20 mouse cellular contexts compared by ENCODE assay signal in the genomic region with DNA sequence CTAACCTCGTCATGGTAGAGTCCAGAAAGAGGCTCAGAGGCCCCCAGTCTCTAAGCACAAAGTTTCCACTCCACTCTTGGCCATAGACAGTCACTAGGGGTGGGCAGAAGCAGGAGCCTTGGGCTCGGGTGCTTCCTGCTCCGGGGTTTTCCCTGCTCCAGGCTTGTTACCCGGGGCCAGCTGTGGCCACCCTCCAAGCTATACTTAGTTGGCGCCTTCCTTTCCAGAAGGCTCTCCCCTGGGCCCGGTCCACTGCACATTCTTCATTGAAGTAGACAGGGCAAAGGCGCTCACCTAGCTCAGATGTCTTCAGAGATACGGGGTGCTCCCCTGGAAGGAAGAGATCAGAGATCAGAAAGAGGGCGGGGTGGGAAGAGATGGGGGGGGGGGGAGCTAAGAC. TPM values are rescaled to one million over a fixed set of nuclear protein-coding genes. Genes with fewer than 3 reads are reported as not detected.
DNase-seq lines count a peak whose midpoint lies in the region; ATAC-seq and TF ChIP-seq lines count a peak whose summit lies in the region.
"Had no signal": no experiment of that assay in that cellular context is flagged by ENCODE, and none has a peak within 500 bp of the region (broad histone marks: within the 10 kb centered on the region; RNA-seq: fewer than 3 reads in every experiment).

No protein-coding gene starts in this region.

- intact Hi-C loops in gastrocnemius, adult 2 months (cut with DNase I), result no loop called here

- WGBS in lung, postnatal 0 days, result 55% methylated on average over 8 of the region's 9 CpGs

- no peaks in the 10 kb centered on the region for H3K36me3 ChIP-seq in lung, postnatal 0 days (ENCODE audit: insufficient read depth, low read length)
- H3K36me3 ChIP-seq: heart, embryonic 10.5 days; limb, embryonic 10.5 days; neural tube, embryonic 12.5 days had no signal

- H3K9me3 ChIP-seq in lung, postnatal 0 days (ENCODE audit: low read length), result no peaks in the 10 kb centered on the region
- H3K9me3 ChIP-seq: heart, embryonic 10.5 days; limb, embryonic 10.5 days; neural tube, embryonic 12.5 days had no signal

- no peaks in the 10 kb centered on the region for H3K27me3 ChIP-seq in lung, postnatal 0 days (replicated peaks; ENCODE audit: insufficient read depth, low read length)
- H3K27me3 ChIP-seq: neural tube, embryonic 12.5 days had no signal

- peak; percentile 71 for ATAC-seq in lung, postnatal 0 days
- ATAC-seq: forebrain, embryonic 14.5 days; hindbrain, embryonic 16.5 days had no signal

- no peak for TF ChIP-seq CTCF in gastrocnemius, adult 2 months (IDR thresholded peaks at IDR 0.05)
- TF ChIP-seq CTCF in lung, postnatal 0 days (IDR thresholded peaks at IDR 0.05), result no peak

- no peak overlapping the region for H3K27ac ChIP-seq in gastrocnemius, adult 2 months
- H3K27ac ChIP-seq in lung, postnatal 0 days (ENCODE audit: low read length), result peak overlapping the region; percentile 58; the same call in 1 of the 2 replicates
- H3K27ac ChIP-seq: heart, embryonic 10.5 days; limb, embryonic 10.5 days; liver, embryonic 14.5 days; neural tube, embryonic 12.5 days had no signal

- H3K4me2 ChIP-seq in lung, postnatal 0 days (replicated peaks; ENCODE audit: low read depth, low read length), result no peak overlapping the region
- H3K4me2 ChIP-seq: neural tube, embryonic 12.5 days had no signal

- TF ChIP-seq EP300 in lung, postnatal 0 days (IDR thresholded peaks at IDR 0.05), result no peak

- DNase-seq in gastrocnemius, adult 2 months, result peak; percentile 29
- no peak for DNase-seq in gastrocnemius, postnatal 10 days
- peak; percentile 39 for DNase-seq in adrenal gland, postnatal 14 days
- peak; percentile 56 for DNase-seq in kidney, adult 9 months
- peak; percentile 26 for DNase-seq in lung, postnatal 0 days (ENCODE audit: low spot score)
- no peak for DNase-seq in frontal cortex, postnatal 10 days (ENCODE audit: low spot score in 2 of 2)
- DNase-seq in urinary bladder, adult 2 months (ENCODE audit: low spot score), result no peak
- DNase-seq in cerebellum, postnatal 25 days, result no peak
- DNase-seq: B cell, adult 2 months; cerebellum, adult 2 months; gastrocnemius, postnatal 14 days; heart, postnatal 36 days had no signal

- no peak overlapping the region for H3K9ac ChIP-seq in lung, postnatal 0 days (replicated peaks; ENCODE audit: low read depth)
- H3K9ac ChIP-seq: liver, embryonic 14.5 days; neural tube, embryonic 12.5 days had no signal

- no peaks in the 10 kb centered on the region; the same call in 1 of the 2 replicates for H3K4me1 ChIP-seq in lung, postnatal 0 days (ENCODE audit: insufficient read depth, low read depth, low read length)
- H3K4me1 ChIP-seq: neural tube, embryonic 12.5 days had no signal

- H3K4me3 ChIP-seq in gastrocnemius, adult 2 months, result no peak overlapping the region
- no peak overlapping the region for H3K4me3 ChIP-seq in lung, postnatal 0 days (ENCODE audit: low read depth, low read length)
- H3K4me3 ChIP-seq: heart, embryonic 10.5 days; limb, embryonic 10.5 days; neural tube, embryonic 12.5 days had no signal

RNA-seq across cellular contexts. Expression of a gene that starts 7.5 kb away (rescaled TPM):
- total RNA-seq in gastrocnemius, adult 2 months (2021), result not detected
- total RNA-seq in gastrocnemius, postnatal 10 days (2021), result 10 to 100 TPM in 1 of 2 experiments, 1 to 10 TPM in 1; 1.1 to 10.1 TPM
- 2.6 and 7.3 TPM in 2 replicates for total RNA-seq in adrenal gland, postnatal 14 days (2021)
- 11.3 and 16.1 TPM in 2 replicates for polyA plus RNA-seq in lung, postnatal 0 days (2015; fragmentation: Nextera tagmentation; extraction: Ambion mirVana)
- polyA plus RNA-seq in urinary bladder, adult 2 months (2012; rRNA removed), result not detected in 2 replicates
- total RNA-seq: layer of hippocampus, adult 18-20 months had no signal
- polyA plus RNA-seq: limb, embryonic 10.5 days had no signal

RNA-seq across cellular contexts. Expression of a gene that starts 21.2 kb away (rescaled TPM):
- 1 to 10 TPM; 1.1 to 1.2 TPM for total RNA-seq in gastrocnemius, adult 2 months (2021)
- total RNA-seq in gastrocnemius, postnatal 10 days (2021), result under 1 TPM; 0.92 to 0.93 TPM
- total RNA-seq in adrenal gland, postnatal 14 days (2021), result 3.5 and 10.0 TPM in 2 replicates
- 1.7 and 3.0 TPM in 2 replicates for polyA plus RNA-seq in lung, postnatal 0 days (2015; fragmentation: Nextera tagmentation; extraction: Ambion mirVana)
- 0.83 and 0.96 TPM in 2 replicates for polyA plus RNA-seq in urinary bladder, adult 2 months (2012; rRNA removed)
- total RNA-seq: megakaryocyte-erythroid progenitor cell, adult 5-6 weeks had no signal
- polyA plus RNA-seq: forebrain, embryonic 14.5 days; hindbrain, embryonic 16.5 days; limb, embryonic 10.5 days; neural tube, embryonic 12.5 days had no signal

RNA-seq across cellular contexts. Expression of a gene that starts 45.8 kb away (rescaled TPM):
- 1 to 10 TPM; 3.1 to 4.0 TPM for total RNA-seq in gastrocnemius, adult 2 months (2021)
- total RNA-seq in gastrocnemius, postnatal 10 days (2021), result 1 to 10 TPM; 4.7 to 4.8 TPM
- total RNA-seq in adrenal gland, postnatal 14 days (2021), result 5.5 and 8.9 TPM in 2 replicates
- 43.5 and 49.0 TPM in 2 replicates for polyA plus RNA-seq in lung, postnatal 0 days (2015; fragmentation: Nextera tagmentation; extraction: Ambion mirVana)
- 7.4 and 8.9 TPM in 2 replicates for polyA plus RNA-seq in urinary bladder, adult 2 months (2012; rRNA removed)

Comparison
In these comparisons a context has a peak if more than half of its experiments do, and no peak if none do; other contexts are left out.
1. DNase-seq: peak in gastrocnemius, adult 2 months (single experiment), adrenal gland, postnatal 14 days (single experiment), kidney, adult 9 months (single experiment) and lung, postnatal 0 days (single experiment); none in gastrocnemius, postnatal 10 days (single experiment), frontal cortex, postnatal 10 days (0 of 2), urinary bladder, adult 2 months (single experiment) and cerebellum, postnatal 25 days (0 of 2).